Mouse (Mus musculus): ENCODE measurements around the gene Cryab.

The Cryab gene

GRCm38 (mm10) chr9:50797641-50798040, 46.5 kb downstream of the Cryab start:
- DNase-seq (ENCODE audit: low read depth, low spot score), result no peak

- no peak for DNase-seq (ENCODE audit: low read depth, low spot score)
Measured at GRCm38 (mm10) chr9:50798368-50798767, 47.2 kb downstream of the Cryab start.

GRCm38 (mm10) chr9:50800985-50801384, 49.9 kb downstream of the Cryab start:
- DNase-seq (ENCODE audit: low read depth, low spot score), result peak; percentile 17

- DNase-seq (ENCODE audit: low read depth, low spot score), result no peak
Measured at GRCm38 (mm10) chr9:50803055-50803671, 52.0 kb downstream of the Cryab start.
